Mouse (Mus musculus): ENCODE results near the gene Gbp10.
"Not testable (repeated sequence)": the region's sequence is repeated elsewhere in the genome, so short reads cannot be mapped to it uniquely, and the experiment has no call there.

Gene Gbp10

GRCm38 (mm10) chr5:105239483-105240047 lies at the start of gene Gbp10:
Gbp10 (minus strand) TSS chr5:105239533.
- in situ Hi-C loops (cut with MboI; ENCODE audit: low sequenced_read_pairs), result not testable (repeated sequence)

GRCm38 (mm10) chr5:105260673-105261072 lies 21.3 kb upstream of the Gbp10 start:
- in situ Hi-C loops (cut with MboI; ENCODE audit: low sequenced_read_pairs), result not testable (repeated sequence)

- in situ Hi-C loops (cut with MboI; ENCODE audit: low sequenced_read_pairs), result no loop called here
Measured at GRCm38 (mm10) chr5:105252491-105252890, 13.2 kb upstream of the Gbp10 start.

GRCm38 (mm10) chr5:105244741-105245140 lies 5.4 kb upstream of the Gbp10 start:
- in situ Hi-C loops (cut with MboI; ENCODE audit: low sequenced_read_pairs), result not testable (repeated sequence)

DNA sequence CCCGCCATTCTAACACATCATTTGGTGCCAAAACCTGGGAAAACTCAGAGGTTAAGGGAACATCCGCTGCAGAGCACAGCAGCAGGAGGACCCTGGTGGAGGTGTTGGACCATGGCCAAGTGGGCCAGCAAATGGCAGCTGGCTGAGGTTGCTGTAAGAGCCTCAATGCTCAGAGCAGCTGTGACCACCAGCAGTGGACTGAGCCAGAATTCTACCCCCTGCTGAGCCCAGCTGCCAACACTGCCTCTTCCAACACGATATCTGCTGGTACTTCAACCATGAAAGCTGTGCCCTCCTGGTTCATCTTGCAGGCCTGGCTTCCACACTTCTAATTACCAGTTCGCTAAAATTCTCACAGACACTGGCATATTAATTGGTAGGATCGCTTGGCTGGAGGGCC lies 1.6 kb upstream of the Gbp10 start:
- in situ Hi-C loops (cut with MboI; ENCODE audit: low sequenced_read_pairs), result not testable (repeated sequence)

DNA sequence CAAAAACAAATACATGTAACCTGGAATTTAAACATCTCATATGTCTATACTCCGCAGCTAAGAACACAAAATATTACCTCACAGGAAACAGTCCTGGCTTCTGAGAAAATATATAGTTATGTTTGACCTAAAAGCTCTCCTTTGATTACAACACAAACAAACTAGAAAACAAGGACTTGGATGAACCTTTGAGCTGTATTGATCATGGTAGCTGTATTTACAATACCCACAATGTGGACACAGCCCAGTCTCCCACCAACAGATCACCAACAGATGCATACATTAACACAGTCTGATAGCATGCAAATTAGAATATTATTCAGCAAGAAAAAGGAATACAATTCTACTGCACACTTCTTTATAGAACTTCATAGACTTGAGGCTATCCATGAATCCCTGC lies 931 bp downstream of the Gbp10 start:
- in situ Hi-C loops (cut with MboI; ENCODE audit: low sequenced_read_pairs), result not testable (repeated sequence)

DNA sequence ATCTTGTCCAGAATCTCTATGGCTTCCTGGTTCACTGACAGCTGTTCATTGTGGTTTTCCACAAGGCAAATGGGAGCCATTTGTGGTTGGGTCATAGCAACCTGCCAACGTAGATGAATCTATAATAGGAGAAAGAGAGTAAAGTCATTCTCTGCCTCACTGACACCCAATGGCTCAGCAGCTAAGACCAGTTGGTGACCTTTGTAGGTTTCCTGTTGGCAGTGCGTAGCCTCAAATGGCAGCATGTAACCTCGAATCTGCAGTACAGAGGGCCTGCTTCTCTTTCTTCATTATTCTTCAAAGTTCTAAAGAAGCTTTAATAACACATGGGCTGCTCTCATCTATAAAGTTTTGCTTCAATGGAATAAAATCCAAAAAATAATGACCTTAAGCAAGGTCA lies 3.3 kb downstream of the Gbp10 start:
- in situ Hi-C loops (cut with MboI; ENCODE audit: low sequenced_read_pairs), result not testable (repeated sequence)

DNA sequence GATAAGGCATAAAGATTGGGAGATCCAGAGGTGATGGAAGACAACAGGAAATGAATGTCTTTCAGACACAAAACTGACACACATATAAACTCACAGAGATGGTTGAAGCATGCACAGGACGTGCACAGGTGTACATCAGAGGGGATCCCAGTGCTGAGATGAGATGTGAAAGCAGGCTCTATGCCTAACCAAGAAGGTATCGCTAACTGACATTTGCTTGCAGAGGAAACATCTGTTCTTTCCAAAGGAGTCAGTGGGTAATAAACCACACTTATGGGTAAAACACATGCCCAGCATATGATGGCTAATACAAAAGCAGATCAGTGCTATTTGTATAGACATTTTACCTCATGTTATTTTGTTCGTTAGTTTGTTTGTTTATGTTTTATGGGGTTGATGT lies 30.4 kb downstream of the Gbp10 start:
- in situ Hi-C loops (cut with MboI; ENCODE audit: low sequenced_read_pairs), result not testable (repeated sequence)

DNA sequence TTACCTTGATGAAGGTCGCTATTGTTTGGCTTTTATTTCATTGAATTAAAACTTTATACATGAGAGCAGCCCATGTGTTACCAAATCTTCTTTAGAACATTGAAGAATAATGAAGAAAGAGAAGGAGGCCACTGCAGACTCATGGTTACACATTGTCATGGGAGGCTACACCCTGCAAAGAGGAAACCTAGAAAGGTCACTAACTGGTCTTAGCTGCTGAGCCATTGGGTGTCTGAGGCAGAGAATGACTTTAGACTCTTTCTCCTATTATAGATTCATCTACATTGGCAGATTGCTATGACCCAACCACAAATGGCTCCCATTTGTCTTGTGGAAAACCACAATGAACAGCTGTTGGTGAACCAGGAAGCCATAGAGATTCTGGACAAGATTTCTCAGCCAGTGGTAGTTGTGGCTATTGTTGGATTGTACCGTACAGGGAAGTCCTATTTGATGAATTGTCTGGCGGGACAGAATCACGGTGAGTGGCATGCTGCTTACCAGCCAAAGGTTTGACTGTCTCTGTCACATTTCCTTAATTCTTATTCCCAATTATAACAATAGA lies 38.5 kb downstream of the Gbp10 start:
- in situ Hi-C loops (cut with MboI; ENCODE audit: low sequenced_read_pairs), result not testable (repeated sequence)

- in situ Hi-C loops (cut with MboI; ENCODE audit: low sequenced_read_pairs), result not testable (repeated sequence)
Measured at GRCm38 (mm10) chr5:105199149-105199548, 40.2 kb downstream of the Gbp10 start.

DNA sequence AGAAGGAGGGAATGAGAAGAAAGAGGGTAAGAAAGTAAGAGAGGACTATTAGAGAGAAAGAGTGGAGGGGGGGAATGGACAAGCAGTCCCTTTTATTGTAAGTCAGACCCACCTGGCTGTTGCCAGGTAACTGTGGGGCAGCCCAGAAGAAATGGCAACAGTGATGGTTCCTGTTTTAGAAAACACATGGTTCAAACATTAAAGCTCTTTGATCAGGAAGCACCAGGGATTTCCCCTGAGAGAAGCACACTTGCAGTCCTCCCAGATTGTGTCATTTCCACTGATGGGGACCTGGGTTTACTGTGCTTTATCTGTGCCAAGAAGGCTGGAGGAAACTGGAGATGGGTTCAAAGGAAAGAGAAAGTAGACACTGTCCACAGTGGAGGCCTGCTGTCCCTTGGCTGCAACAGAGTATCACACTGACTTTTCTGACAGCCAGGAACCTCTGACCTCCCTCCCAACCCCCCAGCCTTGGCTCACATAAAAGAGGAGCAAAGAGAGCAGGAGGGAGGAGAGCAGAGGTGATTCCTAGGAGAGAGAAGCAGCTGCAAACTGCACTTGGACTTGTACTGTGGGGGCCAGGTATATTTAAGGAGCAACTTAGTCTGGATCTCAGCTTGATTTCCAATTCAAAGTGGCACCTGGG lies 41.3 kb downstream of the Gbp10 start:
- in situ Hi-C loops (cut with MboI; ENCODE audit: low sequenced_read_pairs), result not testable (repeated sequence)

GRCm38 (mm10) chr5:105196308-105196707 lies 43.0 kb downstream of the Gbp10 start:
- in situ Hi-C loops (cut with MboI; ENCODE audit: low sequenced_read_pairs), result not testable (repeated sequence)

- in situ Hi-C loops (cut with MboI; ENCODE audit: low sequenced_read_pairs), result not testable (repeated sequence)
Measured at GRCm38 (mm10) chr5:105192536-105192935, 46.8 kb downstream of the Gbp10 start.

- in situ Hi-C loops (cut with MboI; ENCODE audit: low sequenced_read_pairs), result no loop called here
Measured at GRCm38 (mm10) chr5:105181446-105181845, 57.9 kb downstream of the Gbp10 start.
